Mouse (Mus musculus) gastrocnemius, adult 2 months (tissue): ENCODE data around the gene Bpifa1. TPM values are rescaled to one million over a fixed set of nuclear protein-coding genes. Genes with fewer than 3 reads are reported as not detected.
"Not testable (repeated sequence)": the region's sequence is repeated elsewhere in the genome, so short reads cannot be mapped to it uniquely, and the experiment has no call there.

Experiments
- DNase-seq: peaks from one replicate; pipeline ENCODE4 v3.0.0; 2022
- H3K27ac ChIP-seq: fragments of 200-600 bp; 2 replicates; pipeline ENCODE4 v1.8.1; 2022; ENCODE audit warnings: mild to moderate bottlenecking
- H3K4me3 ChIP-seq: fragments of 200-600 bp; 2 replicates; pipeline ENCODE4 v1.8.1; 2022; ENCODE audit warnings: mild to moderate bottlenecking, moderate library complexity
- CTCF ChIP-seq: fragments of 200-600 bp; IDR thresholded peaks from 2 replicates; pipeline ENCODE4 v1.8.1; 2022; ENCODE audit warnings: antibody characterized with exemption, mild to moderate bottlenecking, moderate library complexity
- intact Hi-C: fragments of 180-260 bp; cut with DNase I; formaldehyde crosslinking; loops from one replicate; pipeline ENCODE4 v1.15.1; 2025
- long read RNA-seq, 2 experiments: library from polyadenylated mRNA; stranded (forward); transcript quantifications; one replicate each; pipeline ENCODE4 v2.0.0; 2021
- total RNA-seq, 2 experiments: library from RNA; stranded (reverse); gene quantifications; 2 replicates each; pipeline ENCODE4 v1.2.3; 2021

The Bpifa1 gene
- total RNA-seq = not detected
- long read RNA-seq, experiment 1 = 0 reads
- long read RNA-seq, experiment 2 = 0 reads

DNA sequence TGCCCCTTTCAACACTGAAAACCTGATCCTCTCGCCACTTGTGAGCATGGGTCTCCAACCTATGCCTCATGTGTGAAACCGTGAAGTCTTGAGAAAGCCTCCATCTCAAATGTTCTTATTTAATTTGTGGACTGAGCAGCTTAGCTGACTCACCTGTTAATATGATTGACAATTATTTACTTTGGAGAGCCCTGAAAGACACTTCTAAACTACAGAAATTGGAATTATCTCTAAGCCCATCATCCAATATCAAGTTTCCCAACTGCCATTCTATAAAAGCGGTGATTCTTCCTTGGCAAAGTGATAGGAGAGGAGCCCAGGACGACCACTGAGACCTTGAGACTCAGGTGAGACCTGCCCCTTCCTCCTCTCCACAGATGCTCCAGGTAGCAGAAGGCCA, at the start of gene Bpifa1:
Bpifa1 (plus strand) TSS at position 301 of the 400 bp plus-strand sequence.
- Histone ChIP-seq H3K27ac (no peak within 1 kb of the TSS), H3K4me3 (no peak within 1 kb of the TSS)
- no peak for TF ChIP-seq CTCF
- no peak for DNase-seq
- intact Hi-C loops = no loop called here

DNA sequence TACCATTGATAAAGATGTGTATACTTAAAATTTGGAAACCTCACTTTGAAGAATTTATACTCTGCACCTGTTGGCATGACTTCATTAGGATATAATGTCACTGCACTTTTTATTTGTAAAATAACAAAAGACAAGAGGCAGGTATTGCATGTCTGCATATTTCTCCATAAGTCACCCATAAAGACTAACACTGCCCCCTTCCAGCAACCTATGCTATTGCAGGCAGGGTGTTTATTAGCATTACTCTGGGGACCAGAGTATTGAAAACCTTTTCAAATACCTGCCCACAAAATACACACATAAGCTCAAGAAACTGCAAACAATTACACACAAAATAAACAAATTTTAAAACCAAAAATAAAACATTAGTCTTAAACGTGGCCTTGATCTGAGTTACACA, 44.9 kb upstream of the Bpifa1 start:
- peak; percentile 36; the same call in 1 of the 2 replicates for TF ChIP-seq CTCF
- no peak overlapping the region for H3K27ac ChIP-seq
- intact Hi-C loops = no loop called here

DNA sequence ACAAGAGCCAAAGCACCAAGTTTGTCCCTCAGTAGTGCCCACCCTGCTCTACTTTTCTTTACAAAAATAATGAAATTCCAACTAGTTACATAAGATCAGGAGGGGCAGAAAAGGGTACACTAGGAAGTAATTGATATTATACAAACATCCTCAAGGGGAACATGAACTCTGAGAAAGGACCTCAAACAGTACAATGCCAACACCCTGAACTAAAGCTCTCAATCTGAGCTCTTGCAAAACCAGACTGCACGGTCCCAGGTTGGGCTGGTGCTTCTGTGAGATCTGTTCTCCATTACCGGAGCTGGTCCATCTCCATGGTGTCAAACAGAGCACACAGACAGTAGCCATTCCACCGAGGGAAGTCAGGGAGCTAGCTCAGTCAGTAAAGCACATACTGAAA, 25.3 kb upstream of the Bpifa1 start:
- intact Hi-C loops = no loop called here
- H3K27ac ChIP-seq = no peak overlapping the region
- TF ChIP-seq CTCF = no peak
- DNase-seq = no peak
- H3K4me3 ChIP-seq = no peak overlapping the region

More for the DNA sequence above, 44.9 kb upstream of the Bpifa1 start:
- H3K4me3 ChIP-seq = no peak overlapping the region
- DNase-seq = no peak

DNA sequence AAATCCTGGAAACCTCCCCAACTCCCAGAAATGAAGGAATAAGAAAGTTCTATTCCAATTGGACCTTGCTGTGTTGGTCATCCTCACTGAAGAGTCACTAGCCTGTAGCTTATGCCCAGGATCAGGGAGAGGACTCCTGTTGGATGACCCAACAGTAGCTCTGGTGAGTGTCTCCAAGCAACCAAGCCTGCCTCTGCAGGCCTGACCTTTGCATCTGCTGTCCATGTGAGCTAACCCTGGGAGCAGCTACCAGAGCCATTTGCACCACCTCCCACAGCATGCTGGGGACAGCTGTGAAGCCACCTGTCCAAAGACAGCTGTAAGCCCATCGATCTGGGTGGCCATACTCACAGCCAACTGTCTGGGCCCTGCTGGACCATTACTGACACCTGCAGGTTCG, 12.6 kb upstream of the Bpifa1 start, which contains the start of gene Bpifa3:
Bpifa3 (plus strand) TSS at position 217 of the 400 bp plus-strand sequence.
- no peak within 1 kb of the TSS for H3K27ac ChIP-seq
- H3K4me3 ChIP-seq = no peak within 1 kb of the TSS
- intact Hi-C loops = no loop called here
- no peak for DNase-seq
- no peak for TF ChIP-seq CTCF

DNA sequence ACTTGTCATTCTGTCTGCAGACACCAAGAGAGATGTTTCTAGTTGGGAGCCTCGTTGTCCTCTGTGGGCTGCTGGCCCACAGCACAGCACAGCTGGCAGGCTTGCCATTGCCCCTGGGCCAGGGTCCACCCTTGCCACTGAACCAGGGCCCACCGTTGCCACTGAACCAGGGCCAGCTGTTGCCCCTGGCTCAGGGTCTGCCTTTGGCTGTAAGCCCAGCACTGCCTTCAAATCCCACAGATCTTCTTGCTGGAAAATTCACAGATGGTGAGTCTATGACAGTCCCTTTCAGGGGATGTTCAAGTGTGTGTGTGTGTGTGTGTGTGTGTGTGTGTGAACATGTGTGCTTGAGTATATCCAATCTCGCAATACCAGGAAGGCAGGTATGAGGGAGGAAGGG, 1.1 kb downstream of the Bpifa1 start:
- no peak for TF ChIP-seq CTCF
- intact Hi-C loops = no loop called here
- Histone ChIP-seq H3K4me3 (no peak overlapping the region), H3K27ac (no peak overlapping the region)
- no peak for DNase-seq

DNA sequence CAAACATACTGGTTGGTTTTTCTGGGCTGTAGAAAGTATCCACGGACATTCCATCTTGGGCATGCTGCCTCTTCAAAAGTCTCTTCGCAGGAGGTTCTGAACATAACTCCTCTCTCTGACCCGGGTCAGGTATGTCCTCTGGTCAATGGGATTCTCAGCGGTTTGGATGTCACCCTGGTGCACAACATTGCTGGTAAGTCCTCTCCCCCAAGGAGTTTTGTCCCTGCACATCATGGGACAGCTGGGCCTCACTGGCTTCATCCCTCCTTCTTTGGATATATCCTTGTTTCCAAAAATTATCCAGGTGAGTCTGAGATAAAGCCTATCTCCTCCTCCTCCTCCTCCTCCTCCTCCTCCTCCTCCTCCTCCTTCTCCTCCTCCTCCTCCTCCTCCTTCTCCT, 4.8 kb downstream of the Bpifa1 start:
- no peak overlapping the region for H3K27ac ChIP-seq
- H3K4me3 ChIP-seq = no peak overlapping the region
- intact Hi-C loops = no loop called here
- no peak for TF ChIP-seq CTCF
- DNase-seq = no peak

DNA sequence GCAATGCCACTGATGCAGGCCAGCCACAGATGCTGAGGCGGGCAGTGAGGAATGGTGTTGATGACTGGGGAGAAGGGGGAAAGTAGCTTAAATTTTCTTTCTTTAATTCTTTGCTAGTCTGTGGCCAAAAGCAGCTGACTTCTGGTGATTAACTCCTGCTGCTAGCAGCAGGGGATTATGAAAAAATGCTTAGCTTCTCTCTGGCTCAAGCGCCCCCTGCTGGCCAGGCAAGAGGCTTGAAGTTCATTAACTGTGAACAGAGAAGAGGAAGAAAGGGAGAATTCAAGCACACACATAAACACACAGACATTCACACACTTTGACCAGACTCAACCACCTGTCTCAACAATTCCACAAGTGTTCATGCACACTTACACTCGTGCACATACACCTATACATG, 15.8 kb downstream of the Bpifa1 start:
- no peak for DNase-seq
- no peak overlapping the region for H3K27ac ChIP-seq
- no peak overlapping the region for H3K4me3 ChIP-seq
- intact Hi-C loops = no loop called here
- peak; percentile 56 for TF ChIP-seq CTCF

DNA sequence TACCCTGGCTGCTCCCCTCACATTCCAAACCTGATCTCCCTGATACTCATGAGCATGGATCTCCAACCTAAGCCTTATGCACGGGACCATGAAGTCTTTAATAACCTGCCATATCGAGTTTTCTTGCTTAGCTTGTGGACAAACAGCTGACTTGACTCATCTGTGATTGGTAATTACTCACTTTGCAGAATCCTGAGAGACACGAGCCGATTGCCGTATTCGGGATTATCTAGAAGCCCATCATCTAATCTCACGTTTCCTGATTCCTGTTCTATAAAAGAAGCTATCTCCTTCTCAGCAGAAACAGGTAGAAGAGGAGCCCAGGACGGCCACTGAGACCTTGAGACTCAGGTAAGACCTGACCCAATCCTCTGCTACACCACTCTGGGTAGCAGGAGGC, 19.6 kb downstream of the Bpifa1 start, which contains the start of gene Bpifa5:
Bpifa5 (plus strand) TSS at position 301 of the 400 bp plus-strand sequence.
- no peak for DNase-seq
- no peak within 1 kb of the TSS for H3K27ac ChIP-seq
- TF ChIP-seq CTCF = no peak
- H3K4me3 ChIP-seq = no peak within 1 kb of the TSS
- intact Hi-C loops = no loop called here

DNA sequence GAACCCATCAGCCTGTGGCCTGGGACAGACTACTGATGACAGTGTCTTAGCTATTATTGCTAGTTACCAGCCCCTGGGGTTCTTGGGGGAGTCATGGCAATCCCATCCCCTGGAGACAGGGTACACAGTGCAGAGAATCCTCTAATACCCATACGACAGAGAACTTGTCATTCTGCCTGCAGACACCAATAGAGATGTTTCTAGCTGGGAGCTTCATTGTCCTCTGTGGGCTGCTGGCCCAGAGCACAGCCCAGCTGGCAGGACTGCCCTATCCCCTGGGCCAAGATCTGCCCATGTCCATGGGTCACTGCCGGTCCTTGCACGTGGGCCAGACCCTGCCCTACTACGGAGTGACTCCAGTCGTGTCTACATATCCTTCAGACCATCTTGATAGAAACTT, 20.6 kb downstream of the Bpifa1 start:
- no peak overlapping the region for H3K4me3 ChIP-seq
- intact Hi-C loops = no loop called here
- DNase-seq = no peak
- H3K27ac ChIP-seq = no peak overlapping the region
- no peak for TF ChIP-seq CTCF

DNA sequence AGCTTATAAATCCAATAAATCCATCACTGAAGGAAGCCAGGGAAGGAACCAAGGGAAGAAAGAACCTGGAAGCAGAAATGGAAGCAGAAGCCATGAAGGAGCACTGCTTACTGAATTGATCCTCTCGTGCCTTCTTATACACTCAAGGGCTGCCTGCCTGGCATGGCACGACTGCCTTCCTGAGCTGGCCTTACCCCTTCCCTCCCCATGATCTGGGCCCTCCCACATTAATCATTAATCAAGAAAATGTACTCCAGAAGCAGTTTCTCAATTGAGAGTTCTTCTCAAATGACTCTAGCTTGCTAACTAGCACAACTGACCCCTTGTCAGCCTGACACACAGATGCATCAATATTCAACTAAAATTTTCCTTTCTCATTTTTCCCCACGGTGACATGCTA, 26.5 kb downstream of the Bpifa1 start:
- Histone ChIP-seq H3K27ac (no peak overlapping the region), H3K4me3 (no peak overlapping the region)
- no peak for TF ChIP-seq CTCF
- DNase-seq = no peak
- intact Hi-C loops = no loop called here

DNA sequence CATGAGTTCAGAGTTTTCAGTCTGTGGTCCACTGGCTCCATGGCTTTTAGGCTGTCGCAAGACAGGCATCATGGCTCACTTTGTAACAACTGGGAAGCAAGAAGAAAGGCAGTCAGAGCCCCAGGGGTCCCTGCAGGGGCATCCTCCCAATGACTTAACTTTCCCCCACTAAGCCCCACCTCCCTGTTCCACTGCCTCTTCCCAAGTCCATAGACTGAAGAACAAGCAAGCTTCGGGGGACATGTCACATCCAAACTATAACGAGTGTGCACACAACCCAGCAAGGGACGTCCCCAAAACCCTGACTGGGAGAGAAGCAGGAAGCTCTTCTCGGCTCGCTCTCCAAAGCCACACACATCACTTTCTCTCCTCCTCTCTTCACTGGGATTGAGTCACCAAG, 28.9 kb downstream of the Bpifa1 start:
- DNase-seq = no peak
- no peak for TF ChIP-seq CTCF
- Histone ChIP-seq H3K27ac (no peak overlapping the region), H3K4me3 (no peak overlapping the region)
- intact Hi-C loops = no loop called here

DNA sequence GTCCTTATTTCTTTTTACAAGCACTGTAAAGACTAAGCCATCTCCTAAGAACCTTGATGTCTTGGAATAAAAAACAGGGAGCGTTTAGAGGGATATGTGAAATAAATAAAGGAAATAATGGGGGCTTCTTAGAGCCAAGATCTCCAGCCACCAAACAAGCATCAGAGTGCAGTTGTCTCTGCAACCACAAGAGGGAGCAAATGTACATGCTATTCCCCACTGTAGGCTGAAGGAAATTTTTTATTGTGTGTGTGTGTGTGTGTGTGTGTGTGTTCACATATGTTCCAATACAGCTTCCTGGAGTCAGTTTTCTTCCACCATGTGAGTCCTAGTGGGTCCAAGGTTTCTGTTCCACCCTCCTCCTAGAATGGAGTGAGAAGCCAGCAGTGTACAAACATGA, 30.6 kb downstream of the Bpifa1 start:
- intact Hi-C loops = no loop called here
- peak; percentile 69 for TF ChIP-seq CTCF
- Histone ChIP-seq H3K4me3 (no peak overlapping the region), H3K27ac (no peak overlapping the region)
- DNase-seq = no peak

DNA sequence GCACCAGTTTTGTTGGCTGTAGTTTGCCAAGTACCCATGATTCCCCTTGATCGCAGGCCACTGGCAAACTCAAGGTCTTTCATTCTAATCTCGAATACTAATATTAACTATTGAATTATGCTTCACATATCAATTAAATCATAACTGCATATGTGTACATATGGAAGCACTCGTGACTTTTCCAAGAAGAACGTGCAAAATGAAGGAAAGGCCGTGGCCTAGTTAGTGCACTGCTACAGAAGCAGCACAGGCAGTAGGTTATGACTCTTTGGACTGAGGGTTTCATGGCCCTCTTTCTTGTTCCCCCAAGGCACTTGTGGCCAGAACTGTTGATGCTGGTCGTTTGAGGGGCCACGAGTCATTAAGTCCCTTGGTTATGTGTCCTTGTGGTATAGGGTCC, 39.2 kb downstream of the Bpifa1 start:
- DNase-seq, H3K27ac ChIP-seq, intact Hi-C loops, H3K4me3 ChIP-seq: not testable (repeated sequence)

DNA sequence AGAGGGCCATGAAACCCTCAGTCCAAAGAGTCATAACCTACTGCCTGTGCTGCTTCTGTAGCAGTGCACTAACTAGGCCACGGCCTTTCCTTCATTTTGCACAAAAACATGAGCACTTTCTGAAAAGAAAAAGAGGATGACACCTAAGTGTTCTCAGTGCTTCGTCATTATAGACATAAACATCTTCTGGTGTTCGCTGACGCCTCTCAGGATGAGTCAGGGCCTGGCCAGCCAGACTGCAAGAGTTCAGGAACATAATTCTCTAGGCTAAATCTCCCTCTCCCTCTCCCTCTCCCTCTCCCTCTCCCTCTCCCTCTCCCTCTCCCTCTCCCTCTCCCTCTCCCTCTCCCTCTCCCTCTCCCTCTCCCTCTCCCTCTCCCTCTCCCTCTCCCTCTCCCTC, 40.4 kb downstream of the Bpifa1 start:
- intact Hi-C loops, H3K27ac ChIP-seq, H3K4me3 ChIP-seq, DNase-seq: not testable (repeated sequence)

DNA sequence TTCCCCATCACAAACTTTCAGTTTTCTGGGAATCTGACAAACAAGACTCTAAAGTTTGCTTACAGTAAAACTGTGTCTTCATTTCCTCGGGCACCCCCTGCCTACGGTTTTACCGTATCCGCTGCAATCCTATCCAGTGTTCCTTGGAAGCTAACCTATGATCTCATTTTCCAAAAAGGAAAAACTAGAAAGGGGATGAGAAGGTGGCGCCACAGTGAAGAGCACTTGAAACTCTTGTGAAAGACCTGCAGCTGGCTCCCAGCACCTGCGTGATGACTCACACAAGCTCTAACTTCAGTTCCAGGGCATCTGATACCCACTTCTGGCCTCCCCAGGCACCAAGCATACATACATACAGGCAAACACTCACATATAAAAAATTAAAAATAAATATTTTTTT, 42.6 kb downstream of the Bpifa1 start:
- no peak for TF ChIP-seq CTCF
- intact Hi-C loops = no loop called here
- no peak overlapping the region for H3K27ac ChIP-seq
- no peak overlapping the region for H3K4me3 ChIP-seq
- DNase-seq = no peak
